Mouse (Mus musculus): ENCODE measurements around the gene Amn. TPM values are rescaled to one million over a fixed set of nuclear protein-coding genes. Genes with fewer than 3 reads are reported as not detected.

Amn gene
- total and polyA plus RNA-seq, 3 experiments: 0.16 TPM; not detected in 2

DNA sequence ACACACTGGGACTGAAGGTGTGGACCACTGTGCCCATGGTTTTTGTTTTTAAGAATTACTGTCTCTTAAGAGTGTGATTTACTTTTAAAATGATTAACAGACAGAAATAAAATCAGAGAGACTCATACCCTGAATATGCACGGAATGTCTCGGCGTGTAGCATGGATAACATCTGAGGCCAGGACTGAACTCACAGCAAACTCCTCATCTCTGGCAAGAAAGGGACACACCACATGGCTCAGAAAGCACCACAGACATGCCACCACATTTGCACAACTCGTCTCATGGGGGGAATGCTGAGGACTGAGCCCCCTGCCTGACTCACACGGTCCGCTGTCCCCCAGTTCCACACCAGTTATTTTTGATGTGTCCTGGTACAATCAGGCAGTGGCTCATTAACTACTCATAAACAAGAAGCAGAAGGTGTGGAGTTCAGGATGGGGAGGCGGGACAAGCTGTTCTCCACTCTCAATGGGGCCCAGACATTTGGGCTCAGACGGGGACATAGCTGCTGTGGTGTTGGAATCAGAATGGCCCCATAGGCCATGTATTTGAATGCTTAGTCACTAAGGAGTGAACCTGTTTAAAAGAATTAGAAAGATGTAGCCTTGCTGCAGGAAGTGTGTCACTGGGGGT is 32.9 kb downstream of the Amn start:
- Histone ChIP-seq H3K36me3 (replicated peaks) (no peaks in the 10 kb centered on the region), H3K4me1 (ENCODE audit: insufficient read depth, low read depth, low read length) (peaks cover 6% of the 10 kb centered on the region), H3K27me3 (ENCODE audit: insufficient read depth, low read length) (peaks cover 35% of the 10 kb centered on the region; the same call in 1 of the 2 replicates), H3K9me3 (replicated peaks) (no peaks in the 10 kb centered on the region), H3K4me3 (ENCODE audit: low read depth, low read length) (no peak overlapping the region)
- no peak for TF ChIP-seq GATA1 (IDR thresholded peaks at IDR 0.05; ENCODE audit: borderline replicate concordance, low read length)
- TF ChIP-seq CTCF (IDR thresholded peaks at IDR 0.05; ENCODE audit: low read depth, low read length): no peak
- TF ChIP-seq TAL1 (conservative IDR thresholded peaks at IDR 0.05; ENCODE audit: low read depth, low read length): no peak
- no peak for TF ChIP-seq GATA2 (IDR thresholded peaks at IDR 0.05; ENCODE audit: borderline replicate concordance, low read depth, low read length)
- no peak for TF ChIP-seq POLR2AphosphoS5 (IDR thresholded peaks at IDR 0.05; ENCODE audit: insufficient replicate concordance, low read depth, low read length)
- no peak for DNase-seq (ENCODE audit: low spot score)
- no peak for ATAC-seq (ENCODE audit: extremely low read depth, insufficient number of reproducible peaks, low FRiP score, poor library complexity, severe bottlenecking)

DNA sequence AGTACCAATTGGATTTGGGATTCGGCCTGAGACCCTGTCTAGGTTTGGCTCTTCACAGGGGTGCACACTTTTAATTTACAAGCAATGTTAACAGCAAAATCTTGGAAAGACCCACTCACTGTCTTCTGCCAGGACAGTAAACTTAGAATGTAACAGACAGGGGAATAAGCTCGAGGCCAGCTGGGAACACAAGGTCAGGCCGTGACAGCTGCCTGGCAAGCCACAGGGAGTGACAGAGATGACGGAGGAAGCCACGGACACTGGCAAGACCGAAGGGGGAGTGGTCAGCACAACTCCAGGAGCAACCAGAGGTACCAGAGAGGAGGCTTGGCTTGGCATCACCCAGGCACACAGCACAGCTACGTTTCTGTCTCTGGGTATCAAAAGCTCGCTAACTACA is 35.9 kb downstream of the Amn start:
- no peaks in the 10 kb centered on the region for H3K9me3 ChIP-seq (replicated peaks)
- peaks cover 47% of the 10 kb centered on the region for H3K27me3 ChIP-seq (ENCODE audit: insufficient read depth, low read length)
- ATAC-seq (ENCODE audit: extremely low read depth, insufficient number of reproducible peaks, low FRiP score, poor library complexity, severe bottlenecking) (no peak), DNase-seq (ENCODE audit: low spot score) (no peak)
- H3K4me1 ChIP-seq (ENCODE audit: insufficient read depth, low read depth, low read length): peaks cover 1% of the 10 kb centered on the region; the same call in 1 of the 2 replicates
- no peak overlapping the region for H3K4me3 ChIP-seq (ENCODE audit: low read depth, low read length)
- TF ChIP-seq CTCF (IDR thresholded peaks at IDR 0.05; ENCODE audit: low read depth, low read length) (no peak), TAL1 (conservative IDR thresholded peaks at IDR 0.05; ENCODE audit: low read depth, low read length) (no peak), POLR2AphosphoS5 (IDR thresholded peaks at IDR 0.05; ENCODE audit: insufficient replicate concordance, low read depth, low read length) (no peak), GATA2 (IDR thresholded peaks at IDR 0.05; ENCODE audit: borderline replicate concordance, low read depth, low read length) (no peak), GATA1 (IDR thresholded peaks at IDR 0.05; ENCODE audit: borderline replicate concordance, low read length) (no peak)
- H3K36me3 ChIP-seq (replicated peaks): no peaks in the 10 kb centered on the region

DNA sequence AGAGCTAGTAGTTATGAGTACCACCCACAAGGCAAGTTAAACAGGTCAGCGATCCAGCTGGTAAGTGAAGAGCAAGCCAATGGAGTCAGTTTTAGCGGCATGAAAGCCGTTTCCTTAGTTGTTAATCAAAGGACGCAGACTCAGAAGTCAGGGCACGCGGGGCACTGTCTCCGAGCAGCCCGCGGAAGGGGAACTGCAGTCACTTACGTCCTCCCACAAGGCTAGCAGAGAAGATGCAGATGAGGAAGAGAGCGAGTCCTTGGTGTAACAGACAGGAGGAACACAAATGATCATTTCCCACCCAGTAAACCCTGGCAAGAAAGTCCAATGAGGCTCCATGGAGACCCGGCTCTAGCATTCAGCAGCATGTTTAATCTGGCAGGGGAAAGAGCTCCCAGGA is 38.4 kb downstream of the Amn start:
- TF ChIP-seq GATA1 (IDR thresholded peaks at IDR 0.05; ENCODE audit: borderline replicate concordance, low read length) (no peak), CTCF (IDR thresholded peaks at IDR 0.05; ENCODE audit: low read depth, low read length) (no peak), GATA2 (IDR thresholded peaks at IDR 0.05; ENCODE audit: borderline replicate concordance, low read depth, low read length) (no peak), POLR2AphosphoS5 (IDR thresholded peaks at IDR 0.05; ENCODE audit: insufficient replicate concordance, low read depth, low read length) (no peak), TAL1 (conservative IDR thresholded peaks at IDR 0.05; ENCODE audit: low read depth, low read length) (no peak)
- ATAC-seq (ENCODE audit: extremely low read depth, insufficient number of reproducible peaks, low FRiP score, poor library complexity, severe bottlenecking) (no peak), DNase-seq (ENCODE audit: low spot score) (no peak)
- Histone ChIP-seq H3K4me3 (ENCODE audit: low read depth, low read length) (no peak overlapping the region), H3K27me3 (ENCODE audit: insufficient read depth, low read length) (peaks cover 55% of the 10 kb centered on the region), H3K4me1 (ENCODE audit: insufficient read depth, low read depth, low read length) (no peaks in the 10 kb centered on the region), H3K36me3 (replicated peaks) (no peaks in the 10 kb centered on the region), H3K9me3 (replicated peaks) (no peaks in the 10 kb centered on the region)

DNA sequence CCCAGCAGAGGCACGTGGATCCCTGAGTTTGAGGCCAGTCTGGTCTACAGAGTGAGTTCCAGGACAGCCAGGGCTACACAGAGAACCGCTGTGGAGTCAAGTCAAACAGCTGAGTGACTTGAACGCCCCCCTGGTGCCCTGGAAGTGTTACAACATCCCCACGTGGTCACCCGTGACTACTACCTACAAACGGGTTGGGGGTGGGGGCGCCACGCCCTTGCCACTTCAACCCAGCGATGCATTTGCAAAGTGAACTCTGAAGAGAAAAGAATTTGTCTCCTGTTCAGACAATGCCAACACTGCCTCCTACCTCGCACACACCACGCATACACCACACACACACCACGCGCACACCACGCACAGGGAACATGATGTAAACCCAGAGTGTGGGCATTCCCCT is 39.0 kb downstream of the Amn start:
- no peaks in the 10 kb centered on the region for H3K4me1 ChIP-seq (ENCODE audit: insufficient read depth, low read depth, low read length)
- no peak overlapping the region for H3K4me3 ChIP-seq (ENCODE audit: low read depth, low read length)
- H3K36me3 ChIP-seq (replicated peaks): no peaks in the 10 kb centered on the region
- ATAC-seq (ENCODE audit: extremely low read depth, insufficient number of reproducible peaks, low FRiP score, poor library complexity, severe bottlenecking): no peak
- H3K9me3 ChIP-seq (replicated peaks): no peaks in the 10 kb centered on the region
- TF ChIP-seq GATA1 (IDR thresholded peaks at IDR 0.05; ENCODE audit: borderline replicate concordance, low read length) (no peak), TAL1 (conservative IDR thresholded peaks at IDR 0.05; ENCODE audit: low read depth, low read length) (no peak), CTCF (IDR thresholded peaks at IDR 0.05; ENCODE audit: low read depth, low read length) (no peak), GATA2 (IDR thresholded peaks at IDR 0.05; ENCODE audit: borderline replicate concordance, low read depth, low read length) (no peak), POLR2AphosphoS5 (IDR thresholded peaks at IDR 0.05; ENCODE audit: insufficient replicate concordance, low read depth, low read length) (no peak)
- no peak for DNase-seq (ENCODE audit: low spot score)
- peaks cover 52% of the 10 kb centered on the region for H3K27me3 ChIP-seq (ENCODE audit: insufficient read depth, low read length)

DNA sequence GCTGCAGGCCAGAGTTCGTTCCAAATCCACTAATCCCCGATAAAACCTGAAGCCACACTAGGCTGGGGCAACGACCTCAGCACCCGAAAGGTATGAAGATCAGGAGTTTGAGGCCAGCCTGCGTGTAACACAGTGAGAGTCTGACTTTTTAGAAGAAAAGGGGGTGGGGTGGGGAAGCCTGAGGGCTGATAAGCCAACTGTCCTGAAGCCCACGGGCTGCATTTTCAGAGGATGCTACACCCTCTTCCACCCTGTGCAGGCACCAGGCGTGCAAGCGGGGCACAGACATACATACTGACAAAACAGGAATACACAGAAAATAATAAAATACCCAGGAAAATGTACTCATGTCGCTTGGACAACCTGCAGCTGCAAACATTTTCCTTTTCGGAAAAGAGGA is 40.9 kb downstream of the Amn start:
- Histone ChIP-seq H3K4me3 (ENCODE audit: low read depth, low read length) (no peak overlapping the region), H3K9me3 (replicated peaks) (no peaks in the 10 kb centered on the region), H3K4me1 (ENCODE audit: insufficient read depth, low read depth, low read length) (no peaks in the 10 kb centered on the region), H3K36me3 (replicated peaks) (no peaks in the 10 kb centered on the region), H3K27me3 (ENCODE audit: insufficient read depth, low read length) (peaks cover 40% of the 10 kb centered on the region)
- DNase-seq (ENCODE audit: low spot score): no peak
- no peak for TF ChIP-seq TAL1 (conservative IDR thresholded peaks at IDR 0.05; ENCODE audit: low read depth, low read length)
- TF ChIP-seq GATA2 (IDR thresholded peaks at IDR 0.05; ENCODE audit: borderline replicate concordance, low read depth, low read length): no peak
- no peak for TF ChIP-seq POLR2AphosphoS5 (IDR thresholded peaks at IDR 0.05; ENCODE audit: insufficient replicate concordance, low read depth, low read length)
- ATAC-seq (ENCODE audit: extremely low read depth, insufficient number of reproducible peaks, low FRiP score, poor library complexity, severe bottlenecking): no peak

DNA sequence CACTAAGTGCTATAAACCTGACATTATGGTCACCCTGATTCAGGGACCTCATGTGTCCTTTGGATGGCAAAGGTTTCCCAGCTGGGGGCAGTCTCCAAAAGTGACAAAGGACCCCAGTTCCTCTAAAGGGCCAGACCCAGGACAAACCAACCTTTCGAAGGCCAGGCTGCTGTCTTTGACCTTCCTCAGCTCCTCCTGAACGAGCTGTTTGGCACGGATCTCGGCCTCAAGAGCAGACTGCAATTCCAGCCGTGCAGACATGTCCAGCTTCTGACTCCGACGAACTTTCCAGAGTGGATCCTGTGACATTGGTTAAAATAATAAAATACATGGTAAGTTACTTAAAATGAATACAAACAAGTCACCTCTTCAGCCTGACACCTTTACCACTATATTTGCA is 43.4 kb downstream of the Amn start:
- TF ChIP-seq POLR2AphosphoS5 (IDR thresholded peaks at IDR 0.05; ENCODE audit: insufficient replicate concordance, low read depth, low read length) (no peak), CTCF (IDR thresholded peaks at IDR 0.05; ENCODE audit: low read depth, low read length) (no peak), GATA2 (IDR thresholded peaks at IDR 0.05; ENCODE audit: borderline replicate concordance, low read depth, low read length) (no peak), TAL1 (conservative IDR thresholded peaks at IDR 0.05; ENCODE audit: low read depth, low read length) (no peak), GATA1 (IDR thresholded peaks at IDR 0.05; ENCODE audit: borderline replicate concordance, low read length) (no peak)
- Histone ChIP-seq H3K27me3 (ENCODE audit: insufficient read depth, low read length) (peaks cover 35% of the 10 kb centered on the region), H3K4me3 (ENCODE audit: low read depth, low read length) (no peak overlapping the region), H3K9me3 (replicated peaks) (no peaks in the 10 kb centered on the region), H3K4me1 (ENCODE audit: insufficient read depth, low read depth, low read length) (no peaks in the 10 kb centered on the region), H3K36me3 (replicated peaks) (no peaks in the 10 kb centered on the region)
- DNase-seq (ENCODE audit: low spot score): no peak
- ATAC-seq (ENCODE audit: extremely low read depth, insufficient number of reproducible peaks, low FRiP score, poor library complexity, severe bottlenecking): no peak
